Mouse (Mus musculus) 416B (cell line): ENCODE data around the gene Nos2.

Experiments used
- DNase-seq: peaks from one replicate; pipeline ENCODE4 v3.0.0; 2011; ENCODE audit warnings: low read depth

Gene Nos2

DNA sequence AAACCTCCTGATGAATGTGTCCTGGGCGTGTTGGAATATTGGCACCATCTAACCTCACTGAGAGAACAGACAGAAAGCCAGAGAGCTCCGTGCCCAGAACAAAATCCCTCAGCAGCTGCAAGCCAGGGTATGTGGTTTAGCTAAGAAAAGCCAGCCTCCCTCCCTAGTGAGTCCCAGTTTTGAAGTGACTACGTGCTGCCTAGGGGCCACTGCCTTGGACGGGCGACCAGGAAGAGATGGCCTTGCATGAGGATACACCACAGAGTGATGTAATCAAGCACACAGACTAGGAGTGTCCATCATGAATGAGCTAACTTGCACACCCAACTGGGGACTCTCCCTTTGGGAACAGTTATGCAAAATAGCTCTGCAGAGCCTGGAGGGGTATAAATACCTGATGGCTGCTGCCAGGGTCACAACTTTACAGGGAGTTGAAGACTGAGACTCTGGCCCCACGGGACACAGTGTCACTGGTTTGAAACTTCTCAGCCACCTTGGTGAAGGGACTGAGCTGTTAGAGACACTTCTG, at the start of gene Nos2:
Gene Nos2 (plus strand): TSS at position 377 of the 529 bp plus-strand sequence.
- peak; percentile 50 for DNase-seq

GRCm38 (mm10) chr11:78870891-78871290, 49.7 kb upstream of the Nos2 start:
- DNase-seq: no peak

DNA sequence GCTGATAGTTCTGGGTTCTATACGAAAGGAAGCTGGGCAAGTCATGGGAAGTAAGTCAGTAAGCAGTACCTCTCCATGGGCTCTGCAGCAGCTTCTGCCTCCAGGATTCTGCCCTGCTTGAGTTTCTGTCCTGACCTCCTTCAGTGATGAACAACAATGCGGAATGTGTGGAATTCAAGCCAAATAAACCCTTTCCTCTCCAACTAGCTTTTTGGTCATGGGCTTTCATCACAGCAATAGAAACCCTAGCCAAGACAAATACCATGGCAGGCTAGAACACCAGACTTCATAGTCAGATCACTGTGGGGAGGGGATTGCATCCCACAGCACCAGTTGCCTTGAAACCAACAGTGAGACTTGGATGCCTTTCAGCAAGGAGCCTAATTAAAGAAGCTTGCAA, 47.8 kb upstream of the Nos2 start:
- no peak for DNase-seq

DNA sequence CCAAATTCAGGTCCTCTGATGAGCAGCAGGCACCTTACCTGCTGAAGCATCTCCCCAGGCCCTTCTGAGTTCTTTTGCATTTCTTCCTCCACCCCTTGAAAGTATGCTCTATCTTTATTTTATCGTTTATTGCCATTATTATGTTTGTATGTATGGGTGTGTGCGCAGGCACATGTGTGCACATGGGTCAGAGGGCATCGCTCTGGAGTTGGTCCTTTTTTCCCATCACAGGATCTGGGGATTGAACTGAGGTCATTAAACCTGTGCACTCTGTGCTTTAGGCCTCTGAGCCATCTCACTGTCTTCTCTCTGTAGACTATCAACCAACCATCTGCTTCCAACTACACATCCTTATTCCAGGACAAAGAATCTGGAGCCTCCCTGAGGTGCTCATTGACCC, 40.9 kb upstream of the Nos2 start:
- DNase-seq: no peak

DNA sequence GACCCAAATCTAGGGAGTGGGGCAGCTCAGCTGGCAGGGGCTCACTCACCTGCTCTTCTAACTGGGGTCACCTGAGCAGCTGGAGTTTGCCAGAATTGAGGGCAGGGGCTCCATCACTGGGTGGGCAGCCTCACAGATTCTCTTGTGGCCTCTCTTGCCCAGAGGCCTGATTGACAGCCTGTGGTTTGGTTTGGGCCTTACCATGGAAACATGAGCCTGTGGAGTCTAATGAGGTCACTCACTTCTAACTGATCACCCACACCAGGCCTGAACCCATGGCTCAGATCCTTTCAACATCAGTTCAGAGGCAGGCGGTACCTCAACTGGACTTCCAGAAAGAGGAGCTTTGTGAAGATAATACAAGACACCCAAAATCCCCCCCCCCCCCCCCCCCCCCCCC, 33.9 kb upstream of the Nos2 start:
- peak; percentile 73 for DNase-seq

- no peak for DNase-seq
Observed at GRCm38 (mm10) chr11:78887102-78887971, 33.2 kb upstream of the Nos2 start.

GRCm38 (mm10) chr11:78889156-78889555, 31.4 kb upstream of the Nos2 start:
- DNase-seq: no peak

GRCm38 (mm10) chr11:78896357-78897123, 24.0 kb upstream of the Nos2 start:
- DNase-seq: peak; percentile 26

GRCm38 (mm10) chr11:78915473-78915872, 5.1 kb upstream of the Nos2 start:
- DNase-seq: peak; percentile 75

DNA sequence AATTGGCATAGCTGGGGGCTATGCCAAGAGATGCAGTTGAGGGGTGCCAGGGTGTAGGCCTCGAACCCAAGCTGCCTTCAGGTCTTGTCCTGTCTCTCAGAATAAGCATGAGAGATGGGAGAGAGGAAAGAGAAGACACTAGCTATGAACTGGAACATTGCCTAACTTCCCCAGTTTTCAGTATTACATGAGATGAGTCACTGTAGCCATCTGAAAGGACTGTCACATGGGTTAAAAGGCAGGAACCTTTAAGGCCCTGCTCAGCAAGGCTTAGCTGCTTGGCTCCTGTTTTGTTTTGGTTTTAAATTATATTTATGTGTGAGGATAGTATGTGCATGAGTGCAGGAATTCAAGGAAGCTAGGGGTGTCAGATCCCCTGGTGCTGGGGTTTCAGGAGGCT, 4.2 kb upstream of the Nos2 start:
- peak; percentile 81 for DNase-seq

DNA sequence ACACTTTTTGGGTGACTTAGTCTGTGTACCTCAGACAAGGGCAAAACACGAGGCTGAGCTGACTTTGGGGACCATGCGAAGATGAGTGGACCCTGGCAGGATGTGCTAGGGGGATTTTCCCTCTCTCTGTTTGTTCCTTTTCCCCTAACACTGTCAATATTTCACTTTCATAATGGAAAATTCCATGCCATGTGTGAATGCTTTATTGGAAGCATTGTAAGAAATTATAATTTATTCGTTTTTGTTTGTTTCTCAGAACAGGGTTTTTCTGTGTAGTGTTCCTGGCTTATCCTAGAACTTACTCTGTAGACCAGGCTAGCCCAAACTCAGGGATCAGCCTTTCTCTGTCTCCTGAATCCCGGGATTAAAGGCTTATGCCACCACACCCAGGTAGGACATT, 842 bp upstream of the Nos2 start:
- DNase-seq: no peak

- peak; percentile 77 for DNase-seq
Observed at GRCm38 (mm10) chr11:78922678-78923407, 2.3 kb downstream of the Nos2 start.

DNA sequence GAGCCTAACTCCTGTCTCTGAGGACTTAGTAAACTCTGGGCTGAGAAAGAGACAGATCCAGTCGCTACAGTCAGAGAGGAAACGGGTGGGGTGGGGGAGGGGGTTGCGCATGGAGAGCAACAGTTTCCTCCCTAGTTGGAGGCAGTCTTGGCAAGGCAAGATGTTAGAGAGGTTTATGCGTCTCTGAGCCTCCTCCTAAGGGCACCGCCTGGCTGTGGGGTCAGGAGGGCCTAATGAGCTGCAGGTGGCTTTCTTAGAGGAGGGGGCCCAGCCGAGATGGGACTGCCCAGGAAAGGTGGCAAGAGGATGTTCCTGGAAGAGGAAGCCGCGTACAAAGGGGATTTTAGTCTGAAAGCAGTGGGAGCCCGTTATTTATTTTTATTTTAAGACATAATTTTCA, 3.5 kb downstream of the Nos2 start:
- no peak for DNase-seq

- no peak for DNase-seq
Observed at GRCm38 (mm10) chr11:78924916-78925315, 4.3 kb downstream of the Nos2 start.

DNA sequence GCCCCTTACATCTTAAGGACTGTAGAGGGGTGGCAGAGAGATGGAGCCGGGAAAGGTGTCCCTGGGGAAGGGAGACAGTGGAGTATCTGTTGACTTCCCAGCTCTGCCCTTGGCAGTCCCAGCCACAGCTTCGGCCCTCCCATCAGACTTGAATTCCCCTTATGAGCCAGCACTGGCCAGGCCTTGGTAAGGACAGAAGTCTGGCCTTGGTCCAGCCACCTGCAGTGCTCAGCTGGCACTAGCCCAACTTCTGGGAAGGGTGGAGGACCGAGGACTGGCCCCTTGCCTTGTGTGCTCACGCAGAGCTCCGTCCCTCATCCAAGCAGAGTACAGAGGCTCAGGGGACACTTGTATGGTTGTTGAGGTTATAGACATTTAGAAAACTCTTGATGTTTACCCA, 8.8 kb downstream of the Nos2 start:
- DNase-seq: no peak

GRCm38 (mm10) chr11:78934307-78934706, 13.7 kb downstream of the Nos2 start:
- DNase-seq: no peak

DNA sequence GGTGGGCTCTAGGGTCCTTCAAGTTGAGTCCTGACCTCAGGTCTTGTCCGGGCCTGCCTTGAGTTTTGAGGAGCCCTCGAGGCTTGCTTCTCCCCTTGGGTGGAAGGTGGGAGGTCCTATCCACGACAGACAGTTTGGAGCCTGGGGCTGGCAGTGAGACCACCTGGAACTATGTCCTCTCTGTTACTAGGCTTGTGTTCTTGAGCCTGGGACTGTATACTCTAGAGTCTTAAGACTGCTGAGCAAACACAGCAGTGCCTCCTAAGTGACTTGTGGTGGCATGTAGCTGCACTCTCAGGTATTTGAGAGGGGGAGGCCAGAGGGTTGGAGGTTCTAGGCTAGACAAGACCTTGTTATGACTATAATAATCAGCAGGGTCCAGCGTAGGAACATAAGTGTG, 14.1 kb downstream of the Nos2 start:
- DNase-seq: no peak

DNA sequence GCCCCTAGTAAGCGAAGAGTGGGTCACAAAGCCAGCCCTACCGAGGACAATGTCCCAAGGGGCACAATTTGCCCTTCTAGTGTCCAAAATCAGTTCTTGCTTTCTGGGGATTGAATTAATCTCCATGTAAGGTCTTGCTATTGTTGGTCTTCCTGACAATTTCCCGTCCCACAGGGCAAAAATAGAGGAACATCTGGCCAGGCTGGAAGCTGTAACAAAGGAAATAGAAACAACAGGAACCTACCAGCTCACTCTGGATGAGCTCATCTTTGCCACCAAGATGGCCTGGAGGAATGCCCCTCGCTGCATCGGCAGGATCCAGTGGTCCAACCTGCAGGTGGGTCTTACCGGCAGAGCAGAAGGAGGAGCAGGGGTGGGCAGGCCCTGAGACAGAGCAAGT, 14.6 kb downstream of the Nos2 start:
- no peak for DNase-seq

DNA sequence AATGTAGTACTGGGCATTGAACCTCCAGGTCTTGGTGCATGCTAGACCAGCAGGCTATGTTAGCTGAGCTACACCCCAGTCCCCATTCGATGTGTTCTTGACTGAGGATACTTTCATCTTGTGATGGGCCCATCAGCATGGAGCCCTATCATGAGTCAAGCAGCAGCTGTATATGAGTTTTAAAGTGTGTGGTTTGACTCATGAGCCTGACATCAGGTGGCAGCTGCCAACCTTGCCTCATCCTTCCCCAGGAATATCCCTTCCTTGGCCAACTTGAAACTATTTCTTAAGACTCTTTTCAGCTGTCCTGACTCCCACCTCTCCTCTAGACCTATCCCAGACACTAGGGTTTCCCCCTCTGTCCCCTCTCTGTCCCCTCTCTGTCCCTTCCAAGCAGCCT, 22.5 kb downstream of the Nos2 start:
- DNase-seq: no peak

DNA sequence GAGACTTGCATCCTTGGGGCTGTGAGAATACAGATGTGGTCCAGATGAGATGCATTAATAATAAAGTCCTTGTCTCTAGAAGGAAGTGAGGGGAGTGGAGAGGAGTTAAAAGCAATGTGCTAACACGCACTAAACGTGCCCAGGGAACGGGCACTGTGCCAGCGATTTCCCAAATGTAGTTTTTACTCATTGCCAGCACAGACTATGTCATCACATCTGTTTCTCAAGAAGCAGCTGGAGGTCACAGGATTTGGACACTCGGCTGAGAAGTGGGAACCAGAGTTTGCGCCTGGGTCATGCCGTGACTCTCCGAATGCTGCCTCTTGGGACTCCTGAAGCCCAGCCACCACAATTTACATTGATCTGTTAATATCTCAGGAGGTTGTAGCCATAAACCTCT, 29.8 kb downstream of the Nos2 start:
- peak; percentile 66 for DNase-seq

GRCm38 (mm10) chr11:78952467-78952866, 31.9 kb downstream of the Nos2 start:
- peak; percentile 27 for DNase-seq

DNA sequence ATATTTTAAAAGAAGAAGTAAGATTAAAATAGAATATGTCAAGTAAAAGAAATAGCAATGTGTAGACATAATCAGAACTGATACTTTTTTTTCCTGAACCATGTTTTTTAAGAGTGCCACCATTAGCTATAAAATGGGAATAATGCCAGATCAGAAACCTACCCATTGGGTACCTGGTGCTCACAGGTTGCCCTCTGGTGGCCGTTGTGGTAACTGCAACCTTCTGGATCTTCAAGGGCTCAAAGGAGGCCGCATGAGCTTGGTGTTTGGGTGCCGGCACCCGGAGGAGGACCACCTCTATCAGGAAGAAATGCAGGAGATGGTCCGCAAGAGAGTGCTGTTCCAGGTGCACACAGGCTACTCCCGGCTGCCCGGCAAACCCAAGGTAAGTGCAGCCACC, 35.7 kb downstream of the Nos2 start:
- DNase-seq: peak; percentile 75
